Mouse (Mus musculus): ENCODE data around the gene Dexi. TPM values are rescaled to one million over a fixed set of nuclear protein-coding genes. Genes with fewer than 3 reads are reported as not detected.

Dexi gene
- total RNA-seq, 2 experiments from 2014 or later = 39.3 to 47.4 TPM

DNA sequence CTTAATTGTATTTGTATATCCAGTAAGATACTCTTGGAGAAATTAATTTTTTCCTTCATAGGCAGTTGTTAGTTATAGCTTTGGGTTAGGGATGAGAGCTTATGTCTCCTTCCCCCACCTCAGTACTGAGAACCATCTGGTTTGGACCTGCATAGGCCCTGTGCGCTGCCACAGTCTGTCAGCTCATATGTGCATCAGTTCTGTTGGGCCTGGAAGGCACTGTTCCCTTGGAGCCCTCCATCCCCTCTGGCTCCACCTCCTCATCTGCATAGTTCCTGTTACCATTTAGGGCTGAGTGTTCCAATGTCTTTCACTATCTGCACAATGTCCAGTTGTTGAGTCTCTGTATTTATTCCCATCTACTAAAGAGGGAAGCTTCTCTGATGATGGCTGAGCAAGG lies 74.7 kb downstream of the Dexi start:
- DNase-seq = no peak
- intact Hi-C loops (cut with DNase I) = no loop called here

DNA sequence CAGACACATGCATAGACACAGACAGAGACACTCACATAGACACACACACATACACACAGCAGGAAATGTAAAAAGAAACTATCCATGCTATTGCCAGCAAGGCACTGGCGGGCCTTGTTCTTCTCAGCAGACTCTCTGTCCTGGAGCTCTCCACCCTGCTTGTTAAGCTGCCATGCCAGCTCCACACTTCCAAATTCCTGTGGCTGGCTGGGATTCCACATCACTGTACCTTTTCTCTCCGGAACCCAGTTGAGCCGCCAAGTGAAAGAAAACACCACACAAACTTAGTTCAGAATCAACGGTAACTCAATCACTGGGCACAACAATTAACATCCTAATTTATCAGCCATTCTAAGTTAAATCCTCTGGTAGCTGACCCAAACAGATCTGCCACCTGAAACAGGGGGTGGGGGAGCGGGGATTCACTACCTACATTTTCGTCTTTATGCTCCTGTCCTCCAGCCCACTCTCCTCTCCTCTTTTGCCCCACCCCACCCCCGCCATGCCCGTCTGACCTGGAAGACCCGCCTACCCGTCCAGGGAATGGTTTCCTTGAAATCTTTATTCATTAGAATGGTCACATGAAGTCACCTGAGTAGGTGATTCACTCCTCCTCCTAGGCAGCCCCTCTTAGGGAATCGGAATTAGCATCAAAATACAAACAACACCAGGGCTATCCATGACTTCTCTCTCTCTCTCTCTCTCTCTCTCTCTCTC lies 75.3 kb downstream of the Dexi start:
- intact Hi-C loops (cut with DNase I) = no loop called here

DNA sequence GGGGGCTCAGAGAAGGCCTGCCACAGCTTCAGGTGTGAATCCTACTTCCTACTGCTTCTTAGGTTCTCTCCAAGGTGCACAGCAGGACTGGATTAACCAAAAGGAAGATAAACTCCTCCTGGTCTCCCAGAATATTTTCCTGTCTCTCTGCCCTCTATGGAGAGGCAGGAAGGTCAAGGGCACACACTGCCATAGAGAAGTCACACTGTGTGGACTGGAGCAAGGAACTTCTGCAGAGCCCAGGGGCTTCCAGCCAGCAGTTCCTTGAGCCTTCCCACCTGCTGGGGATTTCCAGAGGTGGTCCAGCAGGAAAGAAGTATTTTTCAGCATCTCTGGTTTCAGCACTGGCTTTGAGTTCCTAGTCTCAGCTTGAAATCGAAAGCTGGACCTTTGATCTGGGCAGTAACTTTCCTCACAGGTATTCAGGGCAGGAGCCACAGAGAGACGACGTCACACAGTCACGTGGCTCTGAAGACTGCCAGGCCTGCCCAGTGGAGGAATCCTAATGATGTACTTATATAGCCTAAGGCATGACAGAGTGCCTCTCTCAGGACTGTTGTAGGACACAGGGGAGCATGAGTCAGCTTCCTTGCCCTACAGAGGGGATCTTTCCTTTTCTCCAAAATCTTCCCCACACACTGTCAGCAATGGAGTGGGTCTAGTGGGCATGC lies 77.7 kb downstream of the Dexi start:
- intact Hi-C loops (cut with DNase I) = no loop called here
- no peak for DNase-seq

More for the DNA sequence above, 75.3 kb downstream of the Dexi start:
- DNase-seq = no peak

DNA sequence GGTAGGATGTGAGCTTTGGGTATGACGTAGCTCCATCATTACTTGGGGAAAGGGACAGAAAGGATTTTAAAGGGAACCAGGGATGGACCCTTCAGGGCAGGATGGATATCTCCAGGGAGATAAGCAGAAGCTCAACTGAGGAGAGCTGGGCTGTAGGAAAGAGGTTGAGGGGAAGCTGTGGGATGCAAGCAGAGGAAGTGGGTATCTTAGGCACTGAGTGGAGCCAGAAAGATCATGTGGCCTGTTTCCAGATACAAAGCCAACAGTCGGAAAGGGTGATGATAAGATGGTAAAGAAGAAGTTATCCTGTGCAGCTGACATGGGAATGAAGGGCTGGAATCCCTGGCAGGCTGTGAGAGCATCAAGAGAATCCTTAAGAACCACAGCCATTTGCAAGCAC lies 81.7 kb downstream of the Dexi start:
- no peak for DNase-seq
- intact Hi-C loops (cut with DNase I) = no loop called here

DNA sequence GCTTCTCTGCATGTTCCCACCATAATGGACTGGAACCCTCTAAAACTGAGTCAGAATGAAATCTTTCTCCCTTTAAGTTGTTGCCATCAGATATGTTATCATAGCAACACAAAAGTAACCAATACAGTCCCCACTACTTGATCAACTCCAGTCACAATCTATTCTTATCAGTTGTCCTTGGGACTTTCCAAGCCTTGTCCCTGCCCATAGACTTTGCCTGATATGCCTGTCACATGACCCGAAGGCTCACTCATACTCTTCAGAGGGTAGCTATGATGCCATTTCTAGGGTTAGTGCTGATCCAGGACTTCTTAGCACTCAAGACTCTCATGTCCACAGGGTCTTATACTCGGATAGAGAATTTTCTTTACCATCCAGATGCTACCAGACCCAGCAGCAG lies 82.7 kb downstream of the Dexi start:
- no peak for DNase-seq
- intact Hi-C loops (cut with DNase I) = no loop called here

DNA sequence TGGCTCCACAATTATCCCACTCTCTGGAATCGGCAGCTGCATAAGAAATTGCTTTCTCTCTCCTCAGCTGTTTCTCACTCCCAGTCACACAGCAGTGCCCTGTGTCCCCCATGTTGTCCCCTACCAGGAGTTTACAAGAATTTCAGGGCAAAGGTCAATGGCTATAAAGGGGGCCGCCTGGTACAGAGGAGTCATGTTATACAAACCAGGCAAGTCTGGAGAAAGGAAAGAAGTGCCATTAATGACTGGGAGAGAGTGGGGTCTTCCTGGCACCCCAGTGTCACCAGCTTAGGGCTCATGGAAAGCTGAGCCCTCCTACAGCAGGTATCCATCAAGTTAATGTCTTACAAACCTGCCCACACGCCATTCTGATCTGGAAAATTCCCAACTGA lies 88.3 kb downstream of the Dexi start:
- intact Hi-C loops (cut with DNase I) = no loop called here
- DNase-seq = no peak

DNA sequence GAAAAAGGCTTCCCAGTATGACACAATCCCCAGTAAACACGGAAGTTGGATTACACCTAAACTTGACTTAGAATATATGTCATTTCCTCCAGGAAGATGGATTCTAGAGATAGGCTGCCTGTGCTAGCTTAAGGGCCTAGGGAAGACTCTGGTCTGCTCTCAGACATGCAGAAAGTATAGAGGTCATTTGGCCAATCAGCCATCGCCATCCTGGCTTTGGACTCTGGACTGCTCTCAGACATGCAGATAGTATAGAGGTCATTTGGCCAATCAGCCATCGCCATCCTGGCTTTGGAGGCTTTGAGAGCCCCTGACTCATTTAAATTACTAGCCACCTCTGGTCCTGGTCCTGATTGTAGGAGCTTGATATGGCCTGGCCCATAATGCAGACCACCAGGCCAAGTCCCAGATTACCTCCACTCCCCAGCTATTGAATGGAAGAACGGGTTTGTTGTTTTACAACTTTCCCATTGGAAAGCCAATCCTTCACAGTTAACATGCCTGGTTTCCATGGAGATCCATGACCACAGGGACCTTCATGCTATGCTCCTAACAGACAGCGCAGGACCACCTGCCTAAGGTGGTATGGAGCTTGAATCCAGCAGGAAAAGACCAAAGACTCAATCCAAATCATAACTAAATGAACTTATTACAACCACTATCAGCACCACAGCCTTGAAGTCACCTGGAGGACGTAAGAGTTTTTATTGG lies 88.8 kb downstream of the Dexi start:
- intact Hi-C loops (cut with DNase I) = no loop called here
- no peak for DNase-seq

Other genes starting within 250 kb of the Dexi start
- 1 to 10 TPM; 4.3 to 4.9 TPM for gene Emp2, start 229.1 kb downstream of the Dexi start, total RNA-seq (2021)
- not detected for gene Tekt5, start 147.6 kb downstream of the Dexi start, total RNA-seq (2021)
- 1 to 10 TPM; 5.8 to 6.0 TPM for gene Nubp1, start 131.1 kb downstream of the Dexi start, total RNA-seq (2021)
- gene Tvp23a, start 95.7 kb downstream of the Dexi start, total RNA-seq (2021) = under 1 TPM; 0.23 to 0.37 TPM
- under 1 TPM; 0.22 to 0.61 TPM for gene Ciita, start 63.0 kb downstream of the Dexi start, total RNA-seq (2021)
- 10 to 100 TPM; 59.3 to 70.8 TPM for gene Clec16a, start 2.3 kb upstream of the Dexi start, total RNA-seq (2021)
- under 1 TPM; 0.51 to 0.52 TPM for gene Socs1, start 242.5 kb upstream of the Dexi start, total RNA-seq (2021)
- gene Tnp2, start 245.6 kb upstream of the Dexi start, total RNA-seq (2021) = under 1 TPM in 1 of 2 experiments, not detected in 1; 0.52 TPM
- gene Prm3, start 247.9 kb upstream of the Dexi start, total RNA-seq (2021) = not detected

Measured in gastrocnemius, postnatal 36 days (tissue).